Mouse (Mus musculus) liver, embryonic 16.5 days (tissue): ENCODE data around the gene Abhd12. TPM values are rescaled to one million over a fixed set of nuclear protein-coding genes. Genes with fewer than 3 reads are reported as not detected.
"Not testable (repeated sequence)": the region's sequence is repeated elsewhere in the genome, so short reads cannot be mapped to it uniquely, and the experiment has no call there.

Experiments used
- ATAC-seq: fragments of 200-750 bp; cut with Nextera tagmentation; 2 replicates; pipeline ENCODE4 v1.8.0; 2017; ENCODE audit warnings: low read depth, mild to moderate bottlenecking, moderate number of reproducible peaks, moderate library complexity
- H3K27ac ChIP-seq: fragments of 300-500 bp; sonication (generic); 2 replicates; pipeline ENCODE4 v1.5.1; 2014; ENCODE audit warnings: mild to moderate bottlenecking, low read length
- H3K27me3 ChIP-seq: fragments of 300-500 bp; sonication (generic); 2 replicates; pipeline ENCODE4 v1.6.1; 2014; ENCODE audit warnings: low read depth, low read length, mixed read lengths; ENCODE audit not compliant: control insufficient read depth, insufficient read depth
- H3K36me3 ChIP-seq: fragments of 300-500 bp; sonication (generic); 2 replicates; pipeline ENCODE4 v1.6.1; 2014; ENCODE audit warnings: mild to moderate bottlenecking; ENCODE audit not compliant: control insufficient read depth, insufficient read depth
- H3K4me1 ChIP-seq: fragments of 300-500 bp; sonication (generic); 2 replicates; pipeline ENCODE4 v1.6.1; 2014; ENCODE audit warnings: low read depth, low read length, mixed read lengths; ENCODE audit not compliant: control insufficient read depth
- H3K4me2 ChIP-seq: fragments of 300-500 bp; sonication (generic); 2 replicates; pipeline ENCODE4 v1.6.1; 2014; ENCODE audit warnings: low read depth, low read length, mixed read lengths
- H3K4me3 ChIP-seq: fragments of 300-500 bp; sonication (generic); 2 replicates; pipeline ENCODE4 v1.5.1; 2014; ENCODE audit warnings: low read depth, mild to moderate bottlenecking, low read length
- H3K9ac ChIP-seq: fragments of 300-500 bp; sonication (generic); 2 replicates; pipeline ENCODE4 v1.6.1; 2014; ENCODE audit warnings: low read depth, low read length
- H3K9me3 ChIP-seq: fragments of 300-500 bp; sonication (generic); replicated peaks from 2 replicates; pipeline ENCODE4 v1.6.1; 2016; ENCODE audit warnings: low read length; ENCODE audit not compliant: control insufficient read depth
- WGBS: fragments of 180-500 bp; shearing (Covaris S2); extraction: QIAGEN DNeasy Blood & Tissue Kit; methylation state at CpG from one replicate; pipeline ENCODE4 v1.1.7; 2014; ENCODE audit not compliant: insufficient replicate concordance; 5-methylcytosine and 5-hydroxymethylcytosine counted together
- polyA plus RNA-seq: library from polyadenylated mRNA; unstranded; fragments of >200 nt; fragmentation: Nextera tagmentation; extraction: Ambion mirVana; gene quantifications from 2 replicates; pipeline ENCODE4 v1.2.1, GENCODE M21; 2015

Abhd12 gene
- polyA plus RNA-seq = 18.3 and 19.0 TPM in 2 replicates

GRCm38 (mm10) chr2:150904272-150904935 lies at the start of gene Abhd12:
TSS of gene Abhd12 (minus strand) at chr2:150904741.
- no peaks in the 10 kb centered on the region for H3K9me3 ChIP-seq
- peak within 1 kb of the TSS; percentile 98 for H3K4me2 ChIP-seq
- no peaks in the 10 kb centered on the region for H3K36me3 ChIP-seq
- under 1% methylated on average over 72 of the region's 72 CpGs for WGBS
- H3K4me1 ChIP-seq = peaks cover 18% of the 10 kb centered on the region
- H3K4me3 ChIP-seq = peak within 1 kb of the TSS; percentile 91
- peak; percentile 96 for ATAC-seq
- no peaks in the 10 kb centered on the region for H3K27me3 ChIP-seq
- H3K27ac ChIP-seq = peak within 1 kb of the TSS; percentile 91
- H3K9ac ChIP-seq = peak within 1 kb of the TSS; percentile 85

DNA sequence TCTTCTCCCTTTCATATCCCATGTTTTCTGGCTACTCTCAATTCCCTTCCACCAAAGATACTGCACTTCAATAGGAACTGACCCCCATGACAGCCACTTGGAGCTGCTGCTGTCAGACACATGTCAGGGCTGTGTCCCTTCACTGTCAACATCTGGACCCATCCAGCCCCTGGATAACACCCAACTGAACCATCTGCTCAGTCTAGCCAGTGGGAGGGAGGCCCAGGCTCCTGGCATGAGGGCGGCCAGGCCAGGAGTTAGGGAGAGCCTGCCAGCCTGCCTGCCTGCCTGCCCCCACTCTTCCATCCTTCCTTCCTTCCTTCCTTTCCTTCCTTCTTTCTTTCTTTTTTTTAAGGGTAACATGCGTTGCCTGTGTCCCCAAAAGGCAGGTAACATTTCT lies 46.7 kb upstream of the Abhd12 start:
- Histone ChIP-seq H3K36me3 (peaks cover 6% of the 10 kb centered on the region), H3K9me3 (no peaks in the 10 kb centered on the region), H3K27ac (no peak overlapping the region), H3K27me3 (no peaks in the 10 kb centered on the region), H3K4me2 (no peak overlapping the region), H3K9ac (no peak overlapping the region), H3K4me3 (no peak overlapping the region), H3K4me1 (no peaks in the 10 kb centered on the region)
- ATAC-seq = no peak
- WGBS = 78% methylated on average over 2 of the region's 2 CpGs

GRCm38 (mm10) chr2:150950056-150950455 lies 45.5 kb upstream of the Abhd12 start:
- Histone ChIP-seq H3K9ac (no peak overlapping the region), H3K4me3 (no peak overlapping the region), H3K27ac (no peak overlapping the region), H3K27me3 (no peaks in the 10 kb centered on the region), H3K36me3 (peaks cover 3% of the 10 kb centered on the region), H3K9me3 (no peaks in the 10 kb centered on the region), H3K4me2 (no peak overlapping the region), H3K4me1 (no peaks in the 10 kb centered on the region)
- ATAC-seq = no peak
- WGBS = 88% methylated on average over 6 of the region's 6 CpGs

GRCm38 (mm10) chr2:150949652-150950051 lies 45.1 kb upstream of the Abhd12 start:
- H3K4me2 ChIP-seq = no peak overlapping the region
- H3K9ac ChIP-seq = no peak overlapping the region
- WGBS = 82% methylated on average over 3 of the region's 3 CpGs
- no peaks in the 10 kb centered on the region for H3K27me3 ChIP-seq
- no peak for ATAC-seq
- H3K4me1 ChIP-seq = no peaks in the 10 kb centered on the region
- H3K36me3 ChIP-seq = peaks cover 3% of the 10 kb centered on the region
- H3K9me3 ChIP-seq = no peaks in the 10 kb centered on the region
- no peak overlapping the region for H3K4me3 ChIP-seq
- no peak overlapping the region for H3K27ac ChIP-seq

GRCm38 (mm10) chr2:150948786-150949185 lies 44.2 kb upstream of the Abhd12 start:
- H3K36me3 ChIP-seq = peaks cover 3% of the 10 kb centered on the region
- no peak for ATAC-seq
- H3K9me3 ChIP-seq = no peaks in the 10 kb centered on the region
- H3K4me1 ChIP-seq = no peaks in the 10 kb centered on the region
- H3K9ac ChIP-seq = no peak overlapping the region
- H3K27ac ChIP-seq = no peak overlapping the region
- 83% methylated on average over 5 of the region's 5 CpGs for WGBS
- no peaks in the 10 kb centered on the region for H3K27me3 ChIP-seq
- no peak overlapping the region for H3K4me2 ChIP-seq
- no peak overlapping the region for H3K4me3 ChIP-seq

- not testable (repeated sequence) for H3K27ac ChIP-seq, ATAC-seq, H3K27me3 ChIP-seq, H3K9me3 ChIP-seq, H3K4me2 ChIP-seq, H3K4me1 ChIP-seq, H3K4me3 ChIP-seq, H3K9ac ChIP-seq, H3K36me3 ChIP-seq
- WGBS = 89% methylated on average over 12 of the region's 12 CpGs
These were observed 43.5 kb upstream of the Abhd12 start for GRCm38 (mm10) chr2:150947880-150948611.

DNA sequence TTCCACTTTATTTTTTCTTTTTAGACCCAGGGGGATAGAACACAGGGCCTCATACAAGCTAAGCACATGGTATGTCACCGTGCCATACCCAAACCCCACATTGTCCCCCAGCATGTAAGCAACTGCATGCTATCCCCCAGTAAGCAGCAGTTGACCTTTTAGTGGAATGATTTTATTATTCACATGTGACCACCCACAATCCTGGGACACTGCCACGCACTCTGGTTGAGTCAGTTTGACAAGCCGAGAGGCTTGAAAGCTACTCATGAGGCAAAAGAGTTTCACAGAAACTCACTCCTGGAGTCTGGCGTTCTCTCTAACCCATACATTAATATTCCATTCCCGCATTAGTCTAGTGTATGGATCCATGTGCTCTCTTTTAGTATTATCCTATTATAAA lies 42.8 kb upstream of the Abhd12 start:
- WGBS = 83% methylated on average over 5 of the region's 5 CpGs
- not testable (repeated sequence) for H3K4me3 ChIP-seq, H3K4me2 ChIP-seq, H3K27ac ChIP-seq, H3K27me3 ChIP-seq, H3K9me3 ChIP-seq, H3K4me1 ChIP-seq, H3K36me3 ChIP-seq, H3K9ac ChIP-seq, ATAC-seq

- H3K4me3 ChIP-seq = no peak overlapping the region
- ATAC-seq = no peak
- H3K27ac ChIP-seq = no peak overlapping the region
- H3K36me3 ChIP-seq = no peaks in the 10 kb centered on the region; the same call in 1 of the 2 replicates
- H3K9me3 ChIP-seq = no peaks in the 10 kb centered on the region
- WGBS = 91% methylated on average over 5 of the region's 5 CpGs
- H3K9ac ChIP-seq = no peak overlapping the region
- H3K4me2 ChIP-seq = no peak overlapping the region
- no peaks in the 10 kb centered on the region for H3K4me1 ChIP-seq
- H3K27me3 ChIP-seq = no peaks in the 10 kb centered on the region
These were observed 39.5 kb upstream of the Abhd12 start for GRCm38 (mm10) chr2:150944017-150944416.

DNA sequence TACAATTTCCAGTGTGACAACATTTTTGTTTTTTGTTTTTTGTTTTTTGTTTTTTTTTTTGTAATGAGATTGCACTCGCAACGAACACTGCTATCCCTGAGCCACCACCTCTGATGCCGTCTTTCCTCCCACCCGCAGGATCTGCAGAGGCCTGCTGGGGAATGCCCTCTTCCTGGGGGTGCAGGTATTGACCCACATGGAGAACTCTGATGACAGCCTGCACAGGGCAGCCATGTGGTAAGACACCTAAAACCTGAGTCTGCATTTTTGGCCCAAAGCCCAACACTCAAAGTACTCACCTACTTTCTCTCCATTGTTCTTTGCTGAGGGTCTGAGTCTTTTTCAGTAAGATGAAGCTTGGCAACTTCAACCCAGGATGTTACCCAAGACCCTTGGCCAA lies 30.1 kb upstream of the Abhd12 start:
- H3K36me3 ChIP-seq = peaks cover 16% of the 10 kb centered on the region
- H3K4me1 ChIP-seq = no peaks in the 10 kb centered on the region
- no peak overlapping the region for H3K9ac ChIP-seq
- H3K4me2 ChIP-seq = no peak overlapping the region
- no peak overlapping the region for H3K4me3 ChIP-seq
- H3K27me3 ChIP-seq = no peaks in the 10 kb centered on the region
- WGBS = 86% methylated on average over 4 of the region's 4 CpGs
- no peaks in the 10 kb centered on the region for H3K9me3 ChIP-seq
- no peak overlapping the region for H3K27ac ChIP-seq
- no peak for ATAC-seq
